ENCODE assay signal across 9 mouse cellular contexts in the genomic region with DNA sequence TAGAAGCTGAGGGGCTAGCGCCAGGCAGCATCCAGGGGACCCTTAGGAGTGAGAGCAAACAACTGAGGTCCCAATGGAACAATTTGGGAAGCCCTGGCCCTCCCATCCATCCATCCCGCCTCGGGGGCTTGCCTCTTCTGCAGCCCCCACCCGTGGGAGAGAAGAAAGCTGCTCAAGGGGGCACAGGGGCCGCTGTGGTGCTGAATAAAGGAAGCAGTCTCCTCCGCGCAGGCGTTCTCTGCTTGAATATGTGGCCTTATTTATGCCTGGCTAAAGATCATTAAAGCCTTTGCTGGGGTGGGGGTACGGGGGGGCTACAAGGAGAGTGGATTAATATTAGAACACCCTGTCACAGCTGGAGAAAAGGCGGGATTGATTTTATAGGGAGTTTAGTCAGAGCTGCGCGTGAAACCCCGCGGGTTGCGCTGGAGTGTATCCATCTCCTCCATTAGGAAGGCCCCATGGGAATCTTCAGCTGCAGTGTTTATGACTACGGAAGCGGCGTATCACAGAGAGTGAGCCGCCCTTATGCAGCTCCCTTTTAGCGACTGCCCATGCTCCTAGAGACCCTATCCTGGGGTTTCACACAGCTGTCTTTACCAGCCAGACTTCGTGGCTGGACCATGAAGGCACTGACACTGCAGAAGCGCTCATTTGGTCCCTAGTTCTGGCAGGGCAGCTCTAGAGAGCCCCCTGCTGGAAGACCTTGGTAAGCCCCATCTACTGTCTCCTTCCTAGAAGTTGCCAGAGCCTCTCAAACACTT.
DNase-seq lines count a peak whose midpoint lies in the region; ATAC-seq and TF ChIP-seq lines count a peak whose summit lies in the region.
"Had no signal": no experiment of that assay in that cellular context is flagged by ENCODE, and none has a peak within 500 bp of the region (broad histone marks: within the 10 kb centered on the region; RNA-seq: fewer than 3 reads in every experiment).

No protein-coding gene starts in this region.

- DNase-seq in adrenal gland, adult 18-20 months (ENCODE audit: low spot score in 2 of 2) = peak; percentile 52 to 53
- DNase-seq in gastrocnemius, adult 2 months = peak; percentile 48
- DNase-seq in intestine, embryonic 14.5 days (ENCODE audit: low spot score) = peak; percentile 87
- peak; percentile 82 to 85 for DNase-seq in left cerebral cortex, adult 18-20 months (ENCODE audit: low spot score in 2 of 2)
- DNase-seq in lung, postnatal 36 days = peak; percentile 64
- peak; percentile 74 for DNase-seq in right cerebral cortex, postnatal 25 days

- no peaks in the 10 kb centered on the region for H3K36me3 ChIP-seq in intestine, embryonic 14.5 days (ENCODE audit: control insufficient read depth, insufficient read depth, low read length)

- peak overlapping the region; percentile 54 for H3K4me2 ChIP-seq in intestine, embryonic 14.5 days (ENCODE audit: low read length)

- TF ChIP-seq CTCF in gastrocnemius, adult 2 months (IDR thresholded peaks at IDR 0.05) = peak; percentile 83

- H3K27ac ChIP-seq in gastrocnemius, adult 2 months = no peak overlapping the region
- H3K27ac ChIP-seq in intestine, embryonic 14.5 days (ENCODE audit: low read depth) = no peak overlapping the region

- no peaks in the 10 kb centered on the region for H3K27me3 ChIP-seq in intestine, embryonic 14.5 days (replicated peaks; ENCODE audit: control insufficient read depth, insufficient read depth, low read length)

- 0 out of 2 replicates have a peak, but pooled peaks have one; percentile 56 for ATAC-seq in common myeloid progenitor, adult 5-6 weeks (replicated peaks; ENCODE audit: low read depth, poor library complexity, severe bottlenecking)
- ATAC-seq in intestine, embryonic 14.5 days (replicated peaks; ENCODE audit: low FRiP score, low TSS enrichment, low read depth) = peak; percentile 55; the same call in 1 of the 2 replicates
- no peak for ATAC-seq in megakaryocyte-erythroid progenitor cell, adult 5-6 weeks (replicated peaks; ENCODE audit: low FRiP score, low TSS enrichment, poor library complexity, severe bottlenecking)

- H3K9ac ChIP-seq in intestine, embryonic 14.5 days (ENCODE audit: low read length) = peak overlapping the region; percentile 23

- 0 out of 2 replicates have a peak, but pooled peaks cover 2% of the 10 kb centered on the region for H3K4me1 ChIP-seq in intestine, embryonic 14.5 days (replicated peaks; ENCODE audit: control insufficient read depth, insufficient read depth, low read length)

- WGBS in intestine, embryonic 14.5 days = 9% methylated on average over 22 of the region's 22 CpGs

- H3K9me3 ChIP-seq in intestine, embryonic 14.5 days (ENCODE audit: control insufficient read depth, low read length) = no peaks in the 10 kb centered on the region

- intact Hi-C loops in gastrocnemius, adult 2 months (cut with DNase I) = loop anchor here (5.0 to 10.0 kb wide), 2 partner anchors 80 to 462 kb away; no protein-coding TSS in a partner anchor

- H3K4me3 ChIP-seq in gastrocnemius, adult 2 months = peak overlapping the region; percentile 57
- peak overlapping the region; percentile 33 for H3K4me3 ChIP-seq in intestine, embryonic 14.5 days (ENCODE audit: low read depth, low read length)
- H3K4me3 ChIP-seq: erythroblast, embryonic 14.5 days had no signal
